Mouse (Mus musculus) embryonic facial prominence, embryonic 12.5 days (tissue): ENCODE data around the gene Poc1a. TPM values are rescaled to one million over a fixed set of nuclear protein-coding genes. Genes with fewer than 3 reads are reported as not detected.

Experiments
- ATAC-seq: fragments of 200-750 bp; cut with Nextera tagmentation; 2 replicates; pipeline ENCODE4 v1.8.0; 2017; ENCODE audit not compliant: insufficient number of reproducible peaks, insufficient read depth, low FRiP score, low TSS enrichment
- H3K27ac ChIP-seq: fragments of 300-500 bp; sonication (generic); 2 replicates; pipeline ENCODE4 v1.5.1; 2016; ENCODE audit warnings: mild to moderate bottlenecking
- H3K27me3 ChIP-seq: fragments of 300-500 bp; sonication (generic); 2 replicates; pipeline ENCODE4 v1.6.1; 2016; ENCODE audit warnings: mild to moderate bottlenecking, moderate library complexity
- H3K36me3 ChIP-seq: fragments of 300-500 bp; sonication (generic); 2 replicates; pipeline ENCODE4 v1.6.1; 2016; ENCODE audit warnings: mild to moderate bottlenecking
- H3K4me1 ChIP-seq: fragments of 300-500 bp; sonication (generic); 2 replicates; pipeline ENCODE4 v1.6.1; 2016
- H3K4me2 ChIP-seq: fragments of 300-500 bp; sonication (generic); replicated peaks from 2 replicates; pipeline ENCODE4 v1.6.1; 2016; ENCODE audit warnings: mild to moderate bottlenecking, moderate library complexity
- H3K4me3 ChIP-seq: fragments of 300-500 bp; sonication (generic); 2 replicates; pipeline ENCODE4 v1.5.1; 2016; ENCODE audit warnings: mild to moderate bottlenecking
- H3K9ac ChIP-seq: fragments of 300-500 bp; sonication (generic); 2 replicates; pipeline ENCODE4 v1.6.1; 2016; ENCODE audit warnings: mild to moderate bottlenecking, moderate library complexity
- H3K9me3 ChIP-seq: fragments of 300-500 bp; sonication (generic); 2 replicates; pipeline ENCODE4 v1.6.1; 2016; ENCODE audit warnings: mild to moderate bottlenecking, moderate library complexity
- WGBS: fragments of 180-500 bp; shearing (Covaris S2); methylation state at CpG from one replicate; pipeline ENCODE4 v1.1.7; 2016; 5-methylcytosine and 5-hydroxymethylcytosine counted together
- polyA plus RNA-seq: library from polyadenylated mRNA; unstranded; fragments of >200 nt; fragmentation: Nextera tagmentation; extraction: Ambion mirVana; gene quantifications from 2 replicates; pipeline ENCODE4 v1.2.1, GENCODE M21; 2016

Poc1a gene
- polyA plus RNA-seq, 1 experiment from 2014 or later = 27.9 TPM

DNA sequence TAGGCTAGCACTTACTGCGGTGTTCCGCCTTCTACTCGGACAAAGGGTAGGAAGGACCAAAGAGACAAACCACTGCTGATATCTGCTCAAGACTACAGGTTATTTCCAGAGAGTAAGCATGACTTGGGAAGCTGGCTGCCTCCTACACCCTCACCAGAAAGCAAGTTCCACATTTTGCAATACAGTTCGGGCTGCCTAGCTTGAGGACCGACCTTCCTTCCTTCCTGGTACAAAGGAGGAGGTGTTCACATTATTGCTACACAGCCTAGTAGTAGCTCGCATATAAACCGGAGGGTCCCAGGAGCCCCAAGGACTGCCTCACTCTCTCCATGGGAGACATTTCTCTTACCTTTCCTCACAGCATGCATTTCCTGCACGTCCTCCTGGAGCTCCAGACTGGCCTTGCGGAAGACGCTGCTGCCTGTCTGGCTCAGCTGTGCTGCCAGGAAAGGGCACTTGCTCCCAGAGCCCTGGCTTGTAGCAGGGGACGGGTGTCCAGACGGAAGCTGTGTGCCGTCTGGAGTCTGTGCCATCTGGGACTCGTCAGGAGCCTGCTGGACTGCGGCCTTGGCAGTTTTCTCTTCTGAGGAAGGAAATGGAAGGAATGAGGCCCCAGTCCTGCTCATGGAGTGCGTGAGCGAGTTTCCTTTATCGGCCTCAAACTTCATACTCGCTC is 37.9 kb upstream of the Poc1a start:
- Histone ChIP-seq H3K4me3 (no peak overlapping the region), H3K4me1 (peaks cover 8% of the 10 kb centered on the region), H3K9me3 (no peaks in the 10 kb centered on the region), H3K27me3 (no peaks in the 10 kb centered on the region), H3K27ac (0 out of 2 replicates have a peak overlapping the region, but pooled peaks have one; percentile 9), H3K36me3 (peaks cover 54% of the 10 kb centered on the region), H3K9ac (no peak overlapping the region), H3K4me2 (no peak overlapping the region)
- 61% methylated on average over 19 of the region's 19 CpGs for WGBS
- ATAC-seq = no peak

DNA sequence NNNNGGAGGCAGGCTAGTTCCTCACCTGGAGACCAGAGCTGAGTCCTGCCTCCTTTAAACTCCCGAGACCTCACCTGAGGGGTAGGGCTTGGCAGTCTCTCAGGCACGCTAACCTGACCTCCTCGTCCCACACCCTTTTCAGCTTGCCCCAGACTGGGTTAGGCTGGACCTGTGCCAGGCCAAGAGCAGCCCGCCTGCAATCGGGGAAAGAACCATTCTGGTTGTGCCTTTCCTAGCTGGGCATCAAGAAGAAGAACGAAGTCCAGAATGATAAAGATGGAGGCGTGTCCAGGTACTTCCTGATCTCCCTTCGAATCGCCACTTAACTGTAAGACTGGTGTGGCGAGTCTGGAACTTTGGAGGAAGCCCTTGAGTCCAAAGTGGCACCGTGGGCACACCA is 31.3 kb upstream of the Poc1a start:
- H3K27ac ChIP-seq = no peak overlapping the region
- ATAC-seq = no peak
- peaks cover 21% of the 10 kb centered on the region for H3K4me1 ChIP-seq
- H3K9me3 ChIP-seq = no peaks in the 10 kb centered on the region
- H3K27me3 ChIP-seq = no peaks in the 10 kb centered on the region
- no peak overlapping the region for H3K4me2 ChIP-seq
- no peak overlapping the region for H3K9ac ChIP-seq
- WGBS = 91% methylated on average over 11 of the region's 11 CpGs
- peaks cover 4% of the 10 kb centered on the region; the same call in 1 of the 2 replicates for H3K36me3 ChIP-seq
- H3K4me3 ChIP-seq = no peak overlapping the region

DNA sequence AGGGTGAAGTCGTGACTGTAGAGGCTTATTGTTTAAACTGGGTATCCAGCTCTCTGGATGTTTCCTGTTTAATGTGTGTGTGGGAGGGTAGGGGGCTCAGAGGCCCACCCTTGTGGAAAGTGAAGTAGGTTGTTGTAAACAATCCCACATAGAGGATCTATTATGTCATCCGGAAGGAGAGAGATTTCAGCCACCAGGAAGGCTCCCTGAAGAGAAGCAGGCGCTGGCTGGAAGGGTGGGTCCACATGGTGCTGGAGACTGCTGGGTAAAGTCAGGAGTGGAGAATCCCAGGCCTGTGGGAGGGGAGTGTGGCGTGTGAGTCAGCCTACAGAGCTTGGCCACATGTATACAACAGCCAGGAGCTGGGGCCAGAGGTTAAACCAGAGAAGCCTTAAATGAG is 30.6 kb upstream of the Poc1a start:
- Histone ChIP-seq H3K36me3 (peaks cover 2% of the 10 kb centered on the region; the same call in 1 of the 2 replicates), H3K9me3 (no peaks in the 10 kb centered on the region), H3K9ac (no peak overlapping the region), H3K27ac (peak overlapping the region; percentile 11; the same call in 1 of the 2 replicates), H3K27me3 (no peaks in the 10 kb centered on the region), H3K4me2 (no peak overlapping the region), H3K4me1 (peaks cover 21% of the 10 kb centered on the region), H3K4me3 (no peak overlapping the region)
- 43% methylated on average over 4 of the region's 4 CpGs for whole genome bisulfite sequencing
- ATAC-seq = 0 out of 2 replicates have a peak, but pooled peaks have one; percentile 64

DNA sequence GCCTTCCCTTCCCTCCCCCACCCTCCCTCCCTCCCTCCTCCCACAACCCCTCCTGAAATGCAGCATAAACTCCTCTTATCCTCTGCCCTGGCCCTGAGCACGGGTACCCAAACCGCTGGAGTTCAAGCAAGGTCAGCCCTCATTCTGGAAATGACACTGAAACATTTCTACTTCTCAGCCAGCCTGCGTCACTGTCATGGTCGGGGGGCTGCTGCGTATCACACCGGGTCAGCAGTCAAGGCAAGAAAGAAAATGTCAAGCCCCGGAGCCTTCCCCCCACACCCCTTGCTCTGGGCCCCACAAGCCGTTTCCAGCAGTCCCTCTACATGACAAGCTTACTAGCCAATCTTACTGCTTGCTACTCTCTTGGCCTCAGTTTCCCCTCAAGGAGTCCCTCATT is 29.8 kb upstream of the Poc1a start:
- Histone ChIP-seq H3K36me3 (no peaks in the 10 kb centered on the region), H3K4me3 (no peak overlapping the region), H3K9ac (no peak overlapping the region), H3K27ac (0 out of 2 replicates have a peak overlapping the region, but pooled peaks have one; percentile 11), H3K9me3 (no peaks in the 10 kb centered on the region), H3K27me3 (no peaks in the 10 kb centered on the region), H3K4me1 (peaks cover 21% of the 10 kb centered on the region), H3K4me2 (no peak overlapping the region)
- WGBS = 66% methylated on average over 8 of the region's 8 CpGs
- no peak for ATAC-seq

DNA sequence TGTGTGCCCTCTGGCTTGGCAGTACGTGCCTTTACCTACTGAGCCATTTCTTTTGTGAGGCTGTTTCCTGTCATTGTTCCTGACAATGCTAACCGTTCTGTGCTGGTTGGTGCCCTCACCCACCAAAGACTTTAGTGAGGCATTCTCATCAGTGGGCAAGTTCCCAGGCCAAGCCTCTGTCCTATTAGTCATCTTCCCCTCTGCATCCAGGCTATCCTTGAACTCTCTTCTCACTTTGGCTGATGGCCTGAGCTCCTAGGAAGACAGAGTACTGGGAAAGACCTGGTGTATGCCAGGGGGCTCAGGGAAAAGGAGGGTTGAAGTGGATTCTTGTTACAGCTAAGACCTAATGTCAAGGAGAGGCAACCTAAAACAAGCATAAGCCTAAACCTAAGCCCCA is 26.9 kb upstream of the Poc1a start:
- no peak overlapping the region for H3K27ac ChIP-seq
- 87% methylated on average over 2 of the region's 2 CpGs for WGBS

DNA sequence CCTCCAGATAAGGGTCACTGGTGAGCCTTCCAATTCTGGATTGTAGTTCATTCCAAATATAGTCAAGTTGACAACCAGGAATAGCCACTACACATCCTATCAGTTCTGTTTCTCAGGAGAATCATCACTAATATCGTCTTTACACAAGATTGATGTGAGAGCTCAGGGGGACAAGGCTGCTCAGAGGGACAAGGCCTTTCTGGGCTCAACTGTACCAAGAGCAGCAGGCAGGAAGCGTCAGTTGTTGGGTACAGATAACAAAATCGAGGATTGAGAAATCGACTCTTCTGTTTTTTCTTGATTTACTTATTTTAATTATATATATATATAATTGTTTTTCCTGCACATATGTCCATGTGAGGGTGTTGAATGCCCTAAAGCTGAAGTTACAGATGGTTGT is 22.4 kb upstream of the Poc1a start:
- no peak overlapping the region for H3K27ac ChIP-seq
- no peaks in the 10 kb centered on the region for H3K4me1 ChIP-seq
- no peak overlapping the region for H3K4me2 ChIP-seq
- WGBS = 83% methylated on average over 4 of the region's 4 CpGs
- no peak overlapping the region for H3K4me3 ChIP-seq
- H3K9me3 ChIP-seq = no peaks in the 10 kb centered on the region
- no peaks in the 10 kb centered on the region for H3K36me3 ChIP-seq
- no peaks in the 10 kb centered on the region for H3K27me3 ChIP-seq
- ATAC-seq = no peak
- no peak overlapping the region for H3K9ac ChIP-seq

More for the DNA sequence above, 26.9 kb upstream of the Poc1a start:
- no peak for ATAC-seq
- Histone ChIP-seq H3K9me3 (no peaks in the 10 kb centered on the region), H3K4me3 (no peak overlapping the region), H3K4me1 (peaks cover 9% of the 10 kb centered on the region; the same call in 1 of the 2 replicates), H3K4me2 (no peak overlapping the region), H3K9ac (no peak overlapping the region), H3K27me3 (no peaks in the 10 kb centered on the region), H3K36me3 (no peaks in the 10 kb centered on the region)

DNA sequence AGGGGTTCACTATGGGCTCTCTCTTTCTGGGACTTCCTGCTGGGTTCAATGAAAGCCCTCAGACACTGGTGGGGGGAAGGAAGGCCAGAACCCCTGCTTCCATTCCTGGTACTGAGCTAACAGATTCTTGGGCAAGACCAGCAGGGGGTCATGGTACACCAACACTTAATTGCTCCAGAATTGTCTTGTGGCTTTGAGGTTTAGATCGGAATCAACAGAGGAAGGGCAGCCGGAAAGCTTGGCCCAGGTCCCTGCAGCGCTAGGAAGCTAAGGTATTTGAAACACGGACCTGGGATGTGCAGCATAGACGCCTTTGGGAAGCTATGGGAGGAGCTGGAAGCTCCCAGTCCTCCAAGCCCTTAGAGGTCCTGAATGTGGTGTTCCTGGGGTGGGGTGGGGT is 21.9 kb upstream of the Poc1a start:
- Histone ChIP-seq H3K4me1 (no peaks in the 10 kb centered on the region), H3K27ac (no peak overlapping the region), H3K4me3 (no peak overlapping the region), H3K27me3 (no peaks in the 10 kb centered on the region), H3K9me3 (no peaks in the 10 kb centered on the region), H3K4me2 (no peak overlapping the region), H3K36me3 (no peaks in the 10 kb centered on the region), H3K9ac (no peak overlapping the region)
- ATAC-seq = no peak
- WGBS = 77% methylated on average over 5 of the region's 5 CpGs

DNA sequence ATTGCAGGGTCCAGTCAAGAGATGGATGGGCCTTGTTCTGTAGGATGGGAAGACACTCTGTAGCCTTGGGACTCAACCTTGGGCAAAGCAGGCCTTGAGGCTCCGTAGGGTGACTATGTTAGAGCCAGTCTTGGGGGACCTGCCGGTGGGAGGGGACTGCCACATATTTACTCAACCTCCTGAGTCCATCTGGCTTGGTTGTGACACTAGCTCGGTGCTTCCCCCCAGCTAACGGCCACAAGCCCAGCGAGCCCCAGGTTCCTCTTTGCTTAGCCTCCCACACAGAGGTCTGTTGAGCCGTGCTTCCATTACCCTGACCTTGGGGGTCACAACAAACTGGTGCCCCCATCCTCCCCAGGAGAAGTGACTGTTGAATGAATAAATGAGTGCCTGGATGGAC is 19.8 kb upstream of the Poc1a start:
- no peak for ATAC-seq

DNA sequence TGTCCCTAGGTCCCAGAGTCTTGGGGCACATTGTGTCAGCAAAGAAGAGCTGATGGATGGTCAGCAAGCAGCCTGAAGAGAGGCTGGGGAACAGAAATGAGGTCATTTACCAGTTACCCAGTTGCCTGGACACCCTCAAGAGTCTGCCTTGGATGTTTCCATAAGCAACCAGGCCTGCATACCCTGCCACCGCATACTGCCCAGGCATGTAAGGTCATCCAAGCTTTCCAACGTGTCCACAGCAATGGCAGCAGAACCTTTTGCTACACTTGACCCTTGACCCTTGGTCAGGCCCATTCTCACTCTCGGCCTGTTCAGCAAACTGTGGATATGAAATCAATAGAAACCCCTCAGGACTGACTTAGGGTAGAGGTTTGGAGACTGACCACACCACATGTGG is 19.4 kb upstream of the Poc1a start:
- Histone ChIP-seq H3K27ac (no peak overlapping the region), H3K36me3 (no peaks in the 10 kb centered on the region), H3K4me2 (no peak overlapping the region), H3K9ac (no peak overlapping the region), H3K9me3 (no peaks in the 10 kb centered on the region), H3K4me1 (no peaks in the 10 kb centered on the region), H3K27me3 (no peaks in the 10 kb centered on the region), H3K4me3 (no peak overlapping the region)
- WGBS = 74% methylated on average over 3 of the region's 3 CpGs
- no peak for ATAC-seq

More for the DNA sequence above, 19.8 kb upstream of the Poc1a start:
- WGBS = 90% methylated on average over 6 of the region's 6 CpGs
- no peaks in the 10 kb centered on the region for H3K27me3 ChIP-seq
- H3K4me3 ChIP-seq = no peak overlapping the region
- no peak overlapping the region for H3K4me2 ChIP-seq
- no peak overlapping the region for H3K9ac ChIP-seq
- H3K27ac ChIP-seq = no peak overlapping the region
- no peaks in the 10 kb centered on the region for H3K9me3 ChIP-seq
- H3K36me3 ChIP-seq = no peaks in the 10 kb centered on the region
- no peaks in the 10 kb centered on the region for H3K4me1 ChIP-seq

DNA sequence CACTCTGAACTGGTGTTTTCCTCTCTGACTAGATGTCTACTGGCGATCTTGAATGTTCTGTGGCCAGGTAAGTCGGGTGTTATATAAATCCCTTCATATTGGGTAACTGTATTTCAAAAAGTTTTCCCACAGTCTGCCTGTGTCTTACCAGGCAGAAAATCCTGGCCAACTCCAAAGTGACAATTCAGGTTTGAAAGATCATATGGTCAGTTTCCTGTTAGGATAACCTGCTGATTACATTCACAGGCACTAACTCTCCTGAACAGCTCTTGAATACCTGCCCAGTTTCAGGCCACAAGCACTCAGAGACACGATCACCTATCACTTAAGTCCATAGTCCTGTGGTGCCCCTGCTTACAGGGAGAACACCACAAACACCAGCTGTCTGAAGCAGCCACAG is 18.8 kb upstream of the Poc1a start:
- Histone ChIP-seq H3K9me3 (no peaks in the 10 kb centered on the region), H3K36me3 (no peaks in the 10 kb centered on the region), H3K4me2 (no peak overlapping the region), H3K4me3 (no peak overlapping the region), H3K9ac (no peak overlapping the region), H3K4me1 (no peaks in the 10 kb centered on the region), H3K27me3 (no peaks in the 10 kb centered on the region), H3K27ac (no peak overlapping the region)
- WGBS = 80% methylated on average over 3 of the region's 3 CpGs
- ATAC-seq = no peak

DNA sequence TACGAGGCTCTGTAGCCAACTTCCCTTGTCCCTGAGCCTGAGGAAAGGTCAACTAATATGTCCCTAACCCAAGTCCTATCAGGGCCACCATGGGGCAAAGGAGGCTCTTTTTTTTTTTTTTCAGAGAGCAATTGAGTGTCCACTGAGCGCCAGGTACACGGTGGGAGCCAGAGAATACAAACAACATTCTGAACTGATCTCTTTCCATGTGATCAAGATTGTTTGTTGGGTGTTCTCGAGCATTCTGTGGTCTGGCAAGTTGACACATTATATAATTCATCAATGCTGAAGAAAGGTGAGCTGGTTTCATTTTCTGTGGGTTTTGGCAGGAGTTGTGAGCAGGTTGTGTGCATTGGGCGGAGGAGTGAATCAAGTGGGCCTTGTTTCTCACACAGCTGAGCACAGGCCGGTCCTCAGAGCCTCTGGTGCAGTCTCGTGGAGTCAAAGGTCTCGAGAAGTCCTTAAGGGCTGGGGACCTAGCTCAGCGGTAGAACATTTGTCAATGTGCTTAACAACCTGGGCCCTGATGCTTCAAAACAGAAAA is 17.4 kb upstream of the Poc1a start:
- ATAC-seq = no peak
- no peak overlapping the region for H3K4me2 ChIP-seq
- WGBS = 82% methylated on average over 9 of the region's 9 CpGs

DNA sequence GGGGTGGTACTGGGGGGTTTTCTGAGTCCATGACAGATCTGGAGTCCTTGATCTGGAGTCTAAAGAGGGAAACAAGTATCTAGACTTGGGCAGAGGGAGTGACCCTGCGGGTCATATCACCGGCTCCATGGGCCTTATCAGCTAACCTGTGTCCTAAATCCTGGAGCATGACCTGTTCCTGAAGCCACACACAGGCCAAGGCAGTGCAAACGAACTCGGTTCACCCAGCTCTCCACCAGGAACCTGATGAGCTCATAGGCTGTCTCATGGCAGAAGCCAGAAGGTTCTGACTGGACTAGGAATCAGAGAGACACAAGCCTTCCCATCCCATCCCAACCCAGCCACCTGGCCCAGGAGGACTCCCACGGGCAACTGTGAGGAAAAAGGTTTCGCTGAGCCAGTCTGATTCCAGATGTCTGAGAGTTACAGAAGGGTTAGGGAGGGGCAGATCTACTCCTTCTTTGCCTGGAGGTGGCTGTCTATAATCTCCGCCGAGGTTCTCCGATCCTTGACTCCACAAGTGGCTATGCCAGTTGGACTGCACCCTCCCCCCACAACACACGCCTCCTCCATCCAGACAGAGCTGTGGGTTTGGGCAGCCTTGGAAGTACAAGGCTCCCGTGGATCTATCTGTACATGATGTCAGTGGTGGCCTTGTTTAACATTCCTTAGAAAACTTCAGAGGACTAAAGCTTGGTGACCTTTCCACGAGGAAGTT is 15.3 kb upstream of the Poc1a start:
- H3K4me1 ChIP-seq = no peaks in the 10 kb centered on the region
- H3K4me2 ChIP-seq = no peak overlapping the region
- ATAC-seq = no peak
- no peaks in the 10 kb centered on the region for H3K36me3 ChIP-seq
- H3K9ac ChIP-seq = no peak overlapping the region
- no peak overlapping the region for H3K4me3 ChIP-seq
- 75% methylated on average over 12 of the region's 12 CpGs for WGBS
- H3K9me3 ChIP-seq = no peaks in the 10 kb centered on the region
- H3K27me3 ChIP-seq = no peaks in the 10 kb centered on the region
- H3K27ac ChIP-seq = no peak overlapping the region

More for the DNA sequence above, 17.4 kb upstream of the Poc1a start:
- H3K4me1 ChIP-seq = no peaks in the 10 kb centered on the region
- no peak overlapping the region for H3K4me3 ChIP-seq
- no peak overlapping the region for H3K9ac ChIP-seq
- no peaks in the 10 kb centered on the region for H3K36me3 ChIP-seq
- no peaks in the 10 kb centered on the region for H3K27me3 ChIP-seq
- no peaks in the 10 kb centered on the region for H3K9me3 ChIP-seq
- no peak overlapping the region for H3K27ac ChIP-seq
